Mouse (Mus musculus): Measurements from ENCODE around the gene Usp4.

GRCm38 (mm10) chr9:108317572-108317971 lies 30.1 kb upstream of the Usp4 start:
- TF ChIP-seq CTCF (IDR thresholded peaks at IDR 0.05; ENCODE audit: low read depth) (peak; percentile 55), EP300 (IDR thresholded peaks at IDR 0.05; ENCODE audit: low read depth) (no peak)
